In genomic region chr4:32004773-32005591, GRCm38 (mm10) we compare ENCODE assay signal across 14 mouse cellular contexts.
"Had no signal": no experiment of that assay in that cellular context is flagged by ENCODE, and none has a peak within 500 bp of the region (broad histone marks: within the 10 kb centered on the region; RNA-seq: fewer than 3 reads in every experiment).

No protein-coding gene starts in this region.

- H3K27ac ChIP-seq: limb, embryonic 12.5 days; liver, embryonic 13.5 days; lung, embryonic 15.5 days; midbrain, embryonic 12.5 days; neural tube, embryonic 15.5 days; stomach, postnatal 0 days had no signal

- H3K27me3 ChIP-seq: limb, embryonic 12.5 days; liver, embryonic 13.5 days; lung, embryonic 15.5 days; midbrain, embryonic 12.5 days; neural tube, embryonic 15.5 days had no signal

- H3K9me3 ChIP-seq: limb, embryonic 12.5 days; liver, embryonic 13.5 days; lung, embryonic 15.5 days; midbrain, embryonic 12.5 days; neural tube, embryonic 15.5 days had no signal

- ATAC-seq: liver, postnatal 0 days had no signal

- H3K4me3 ChIP-seq: limb, embryonic 12.5 days; liver, embryonic 13.5 days; lung, embryonic 15.5 days; midbrain, embryonic 12.5 days; myocyte; neural tube, embryonic 15.5 days had no signal

- H3K4me1 ChIP-seq: limb, embryonic 12.5 days; liver, embryonic 13.5 days; lung, embryonic 15.5 days; midbrain, embryonic 12.5 days; neural tube, embryonic 15.5 days had no signal

- H3K4me2 ChIP-seq: limb, embryonic 12.5 days; liver, embryonic 13.5 days; lung, embryonic 15.5 days; midbrain, embryonic 12.5 days; neural tube, embryonic 15.5 days had no signal

- H3K9ac ChIP-seq: limb, embryonic 12.5 days; liver, embryonic 13.5 days; liver, postnatal 0 days; lung, embryonic 15.5 days; midbrain, embryonic 12.5 days; neural tube, embryonic 15.5 days had no signal

- DNase-seq: kidney, adult 18-20 months; kidney, postnatal 10 days; liver; liver, embryonic 13.5 days; liver, postnatal 0 days; lung, postnatal 14 days; right cerebral cortex, adult 18-20 months; right cerebral cortex, postnatal 25 days had no signal
